Mouse (Mus musculus): ENCODE data around the gene St6gal1.
"Not testable (repeated sequence)": the region's sequence is repeated elsewhere in the genome, so short reads cannot be mapped to it uniquely, and the experiment has no call there.

DNA sequence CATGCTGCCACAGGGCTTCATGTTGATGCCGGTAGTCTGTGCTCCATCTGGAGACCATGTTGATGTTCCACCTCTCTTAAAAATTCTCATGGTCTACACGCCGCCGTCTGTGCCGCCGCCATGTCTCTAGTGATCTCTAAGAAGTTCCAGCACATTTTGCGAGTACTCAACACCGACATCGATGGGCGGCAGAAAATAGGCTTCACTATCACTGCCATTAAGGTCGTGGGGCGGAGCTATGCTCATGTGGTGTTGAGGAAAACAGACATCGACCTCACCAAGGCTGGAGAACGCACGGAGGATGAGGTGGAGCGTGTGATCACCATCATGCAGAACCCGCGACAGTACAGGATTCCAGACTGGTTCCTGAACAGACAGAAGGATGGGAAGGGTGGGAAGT, 45.1 kb upstream of the St6gal1 start:
- not testable (repeated sequence) for TF ChIP-seq CHD2, ZNF384 (IDR thresholded peaks at IDR 0.05; ENCODE audit: low read depth, low read length)
